Mouse (Mus musculus) hindbrain, postnatal 0 days (tissue): ENCODE data around the gene Gm11237. TPM values are rescaled to one million over a fixed set of nuclear protein-coding genes. Genes with fewer than 3 reads are reported as not detected.
A peak's percentile ranks its signal among the peaks of the same experiment; 100 is the strongest.
"Not testable (repeated sequence)": the region's sequence is repeated elsewhere in the genome, so short reads cannot be mapped to it uniquely, and the experiment has no call there.

ENCODE experiments used
- ATAC-seq: fragments of 200-750 bp; cut with Nextera tagmentation; 2 replicates; pipeline ENCODE4 v1.8.0; 2017; ENCODE audit warnings: mild to moderate bottlenecking, moderate TSS enrichment, moderate library complexity
- DNase-seq: peaks from one replicate; pipeline ENCODE4 v3.0.0-alpha.2; 2015; ENCODE audit warnings: low spot score
- H3K27ac ChIP-seq: fragments of 300-500 bp; sonication (generic); 2 replicates; pipeline ENCODE4 v1.5.1; 2014; ENCODE audit warnings: mild to moderate bottlenecking
- H3K27me3 ChIP-seq: fragments of 300-500 bp; sonication (generic); 2 replicates; pipeline ENCODE4 v1.6.1; 2014; ENCODE audit warnings: low read length, mixed read lengths; ENCODE audit not compliant: insufficient read depth
- H3K36me3 ChIP-seq: fragments of 300-500 bp; sonication (generic); 2 replicates; pipeline ENCODE4 v1.6.1; 2014; ENCODE audit warnings: low read length, mixed read lengths; ENCODE audit not compliant: insufficient read depth
- H3K4me1 ChIP-seq: fragments of 300-500 bp; sonication (generic); 2 replicates; pipeline ENCODE4 v1.6.1; 2014; ENCODE audit warnings: antibody characterized with exemption, low read length, mixed read lengths; ENCODE audit not compliant: insufficient read depth
- H3K4me2 ChIP-seq: fragments of 300-500 bp; sonication (generic); 2 replicates; pipeline ENCODE4 v1.6.1; 2014; ENCODE audit warnings: low read depth, mild to moderate bottlenecking, low read length, moderate library complexity, mixed read lengths
- H3K4me3 ChIP-seq: fragments of 300-500 bp; sonication (generic); 2 replicates; pipeline ENCODE4 v1.5.1; 2014; ENCODE audit warnings: low read length
- H3K9ac ChIP-seq: fragments of 300-500 bp; sonication (generic); replicated peaks from 2 replicates; pipeline ENCODE4 v1.6.1; 2014; ENCODE audit warnings: mild to moderate bottlenecking, low read length, moderate library complexity, mixed read lengths
- H3K9me3 ChIP-seq: fragments of 300-500 bp; sonication (generic); 2 replicates; pipeline ENCODE4 v1.6.1; 2016; ENCODE audit warnings: low read length, mixed read lengths
- CTCF ChIP-seq: IDR thresholded peaks from 2 replicates; pipeline ENCODE4 v1.5.1; 2016; ENCODE audit warnings: antibody characterized with exemption, control low read depth, low read depth
- WGBS: fragments of 180-500 bp; shearing (Covaris S2); extraction: QIAGEN DNeasy Blood & Tissue Kit; methylation state at CpG from one replicate; pipeline ENCODE4 v1.1.7; 2014; 5-methylcytosine and 5-hydroxymethylcytosine counted together
- polyA plus RNA-seq: library from polyadenylated mRNA; unstranded; fragments of >200 nt; fragmentation: Nextera tagmentation; extraction: Ambion mirVana; gene quantifications from 2 replicates; pipeline ENCODE4 v1.2.1, GENCODE M21; 2015
- total RNA-seq: library from RNA; depleted of rRNA; stranded (reverse); fragments of >200 nt; gene quantifications from 2 replicates; pipeline ENCODE4 v1.2.3, GENCODE M21; 2014; rRNA removed

Gene Gm11237
- total RNA-seq, result not detected in 2 replicates
- not detected in 2 replicates for polyA plus RNA-seq

DNA sequence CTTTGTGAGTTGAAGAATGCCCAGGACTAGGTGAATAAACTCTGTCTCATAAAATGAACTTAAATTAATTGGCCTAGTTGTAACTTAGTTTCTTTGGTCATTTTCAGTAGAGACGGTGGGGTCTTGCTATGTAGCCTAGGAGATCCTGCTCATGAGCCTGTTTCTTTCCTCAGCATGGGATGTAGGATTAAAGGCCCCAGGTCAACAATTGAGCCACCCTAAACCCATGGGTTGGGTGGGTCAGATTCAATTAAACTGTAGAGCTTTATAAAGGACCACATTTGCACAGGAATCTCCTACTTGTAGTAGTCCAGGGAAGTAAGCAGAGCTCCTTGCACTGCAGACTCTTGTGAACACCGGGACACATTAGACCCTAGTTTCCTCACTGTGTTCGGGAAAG lies at the start of gene Gm11237:
TSS of gene Gm11237 (plus strand) at position 301 of the 400 bp plus-strand sequence.
- H3K27ac ChIP-seq, H3K9ac ChIP-seq, H3K27me3 ChIP-seq, H3K4me2 ChIP-seq, DNase-seq, H3K4me3 ChIP-seq, H3K4me1 ChIP-seq, H3K36me3 ChIP-seq, ATAC-seq, H3K9me3 ChIP-seq: not testable (repeated sequence)
- no CpG with 5 or more reads among the region's 3 CpGs for WGBS

DNA sequence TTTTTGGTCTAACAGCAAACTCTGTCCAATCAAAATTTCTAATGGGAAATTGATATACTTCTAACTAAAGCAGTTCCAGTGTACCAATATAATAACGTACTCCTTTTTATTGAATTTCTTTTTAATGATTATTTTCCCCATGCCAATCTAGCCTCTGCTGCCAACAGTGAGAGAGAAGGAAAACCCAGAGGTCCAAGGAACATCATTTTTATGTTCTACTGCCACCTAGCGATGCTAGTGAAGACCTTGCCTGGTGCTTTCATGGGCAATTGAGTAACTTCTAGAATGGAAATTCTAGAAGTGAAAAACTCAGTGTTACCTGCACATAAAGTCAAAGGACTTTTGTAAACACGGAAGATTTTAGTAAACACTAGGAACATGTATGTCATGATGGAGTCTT lies 23.5 kb upstream of the Gm11237 start:
- H3K27me3 ChIP-seq, result no peaks in the 10 kb centered on the region
- H3K4me3 ChIP-seq, result no peak overlapping the region
- peak; percentile 79 for ATAC-seq
- H3K27ac ChIP-seq, result no peak overlapping the region
- no peaks in the 10 kb centered on the region for H3K36me3 ChIP-seq
- H3K9ac ChIP-seq, result no peak overlapping the region
- H3K4me1 ChIP-seq, result no peaks in the 10 kb centered on the region
- peak; percentile 91 for DNase-seq
- 6% methylated on average over 3 of the region's 3 CpGs for WGBS
- H3K9me3 ChIP-seq, result no peaks in the 10 kb centered on the region
- H3K4me2 ChIP-seq, result no peak overlapping the region
- peak; percentile 81 for TF ChIP-seq CTCF

DNA sequence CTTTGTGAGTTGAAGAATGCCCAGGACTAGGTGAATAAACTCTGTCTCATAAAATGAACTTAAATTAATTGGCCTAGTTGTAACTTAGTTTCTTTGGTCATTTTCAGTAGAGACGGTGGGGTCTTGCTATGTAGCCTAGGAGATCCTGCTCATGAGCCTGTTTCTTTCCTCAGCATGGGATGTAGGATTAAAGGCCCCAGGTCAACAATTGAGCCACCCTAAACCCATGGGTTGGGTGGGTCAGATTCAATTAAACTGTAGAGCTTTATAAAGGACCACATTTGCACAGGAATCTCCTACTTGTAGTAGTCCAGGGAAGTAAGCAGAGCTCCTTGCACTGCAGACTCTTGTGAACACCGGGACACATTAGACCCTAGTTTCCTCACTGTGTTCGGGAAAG lies 15.2 kb upstream of the Gm11237 start, which contains the start of gene Gm11238:
TSS of gene Gm11238 (plus strand) at position 301 of the 400 bp plus-strand sequence.
- not testable (repeated sequence) for H3K4me3 ChIP-seq, H3K4me1 ChIP-seq, H3K36me3 ChIP-seq, ATAC-seq, H3K9ac ChIP-seq, H3K27ac ChIP-seq, H3K9me3 ChIP-seq, H3K27me3 ChIP-seq, H3K4me2 ChIP-seq, DNase-seq
- WGBS, result no CpG with 5 or more reads among the region's 3 CpGs

DNA sequence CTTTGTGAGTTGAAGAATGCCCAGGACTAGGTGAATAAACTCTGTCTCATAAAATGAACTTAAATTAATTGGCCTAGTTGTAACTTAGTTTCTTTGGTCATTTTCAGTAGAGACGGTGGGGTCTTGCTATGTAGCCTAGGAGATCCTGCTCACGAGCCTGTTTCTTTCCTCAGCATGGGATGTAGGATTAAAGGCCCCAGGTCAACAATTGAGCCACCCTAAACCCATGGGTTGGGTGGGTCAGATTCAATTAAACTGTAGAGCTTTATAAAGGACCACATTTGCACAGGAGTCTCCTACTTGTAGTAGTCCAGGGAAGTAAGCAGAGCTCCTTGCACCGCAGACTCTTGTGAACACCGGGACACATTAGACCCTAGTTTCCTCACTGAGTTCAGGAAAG lies 15.0 kb downstream of the Gm11237 start, which contains the start of gene Gm11236:
TSS of gene Gm11236 (plus strand) at position 301 of the 400 bp plus-strand sequence.
- WGBS, result no CpG with 5 or more reads among the region's 4 CpGs

DNA sequence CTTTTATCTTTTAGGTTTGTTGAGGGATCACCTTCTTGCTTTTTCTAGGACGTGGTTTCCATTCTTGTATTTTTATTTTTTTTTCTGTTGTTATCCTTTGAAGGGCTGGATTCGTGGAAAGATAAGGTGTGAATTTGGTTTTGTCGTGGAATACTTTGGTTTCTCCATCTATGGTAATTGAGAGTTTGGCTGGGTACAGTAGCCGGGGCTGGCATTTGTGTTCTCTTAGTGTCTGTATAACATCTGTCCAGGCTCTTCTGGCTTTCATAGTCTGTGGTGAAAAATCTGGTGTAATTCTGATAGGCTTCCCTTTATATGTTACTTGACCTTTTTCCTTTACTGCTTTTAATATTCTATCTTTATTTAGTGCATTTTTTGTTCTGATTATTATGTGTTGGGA lies 39.1 kb downstream of the Gm11237 start:
- not testable (repeated sequence) for H3K4me3 ChIP-seq, ATAC-seq, H3K4me1 ChIP-seq, H3K9ac ChIP-seq, H3K36me3 ChIP-seq, H3K4me2 ChIP-seq, H3K9me3 ChIP-seq, DNase-seq, H3K27ac ChIP-seq, H3K27me3 ChIP-seq
- 84% methylated on average over 4 of the region's 4 CpGs for WGBS

More for the DNA sequence above, 15.0 kb downstream of the Gm11237 start, which contains the start of gene Gm11236:
- H3K9me3 ChIP-seq, H3K27me3 ChIP-seq, H3K4me3 ChIP-seq, H3K4me1 ChIP-seq, H3K9ac ChIP-seq, H3K36me3 ChIP-seq, ATAC-seq, H3K27ac ChIP-seq, H3K4me2 ChIP-seq, DNase-seq: not testable (repeated sequence)

DNA sequence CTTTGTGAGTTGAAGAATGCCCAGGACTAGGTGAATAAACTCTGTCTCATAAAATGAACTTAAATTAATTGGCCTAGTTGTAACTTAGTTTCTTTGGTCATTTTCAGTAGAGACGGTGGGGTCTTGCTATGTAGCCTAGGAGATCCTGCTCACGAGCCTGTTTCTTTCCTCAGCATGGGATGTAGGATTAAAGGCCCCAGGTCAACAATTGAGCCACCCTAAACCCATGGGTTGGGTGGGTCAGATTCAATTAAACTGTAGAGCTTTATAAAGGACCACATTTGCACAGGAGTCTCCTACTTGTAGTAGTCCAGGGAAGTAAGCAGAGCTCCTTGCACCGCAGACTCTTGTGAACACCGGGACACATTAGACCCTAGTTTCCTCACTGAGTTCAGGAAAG lies 45.3 kb downstream of the Gm11237 start, which contains the start of gene Gm11239:
TSS of gene Gm11239 (plus strand) at position 301 of the 400 bp plus-strand sequence.
- no CpG with 5 or more reads among the region's 4 CpGs for WGBS
- H3K27ac ChIP-seq, ATAC-seq: not testable (repeated sequence)

More for the DNA sequence above, 45.3 kb downstream of the Gm11237 start, which contains the start of gene Gm11239:
- not testable (repeated sequence) for H3K4me2 ChIP-seq, H3K9me3 ChIP-seq, H3K9ac ChIP-seq, H3K36me3 ChIP-seq, H3K4me3 ChIP-seq, H3K4me1 ChIP-seq, DNase-seq, H3K27me3 ChIP-seq

Other genes starting within 250 kb of the Gm11237 start
- gene Gm11487, start 217.9 kb upstream of the Gm11237 start, total RNA-seq, result not detected in 2 replicates
- not detected in 2 replicates for gene Gm11487, start 217.9 kb upstream of the Gm11237 start, polyA plus RNA-seq
- gene Gm11238, start 15.1 kb upstream of the Gm11237 start, total RNA-seq, result not detected in 2 replicates
- not detected in 2 replicates for gene Gm11238, start 15.1 kb upstream of the Gm11237 start, polyA plus RNA-seq
- not detected in 2 replicates for gene Gm11236, start 15.1 kb downstream of the Gm11237 start, total RNA-seq
- not detected in 2 replicates for gene Gm11236, start 15.1 kb downstream of the Gm11237 start, polyA plus RNA-seq
- not detected in 2 replicates for gene Gm11239, start 45.4 kb downstream of the Gm11237 start, total RNA-seq
- not detected in 2 replicates for gene Gm11239, start 45.4 kb downstream of the Gm11237 start, polyA plus RNA-seq
- gene Gm428, start 60.5 kb downstream of the Gm11237 start, total RNA-seq, result not detected in 2 replicates
- not detected in 2 replicates for gene Gm428, start 60.5 kb downstream of the Gm11237 start, polyA plus RNA-seq
- 0.47 and 1.3 TPM in 2 replicates for gene Rasef, start 168.0 kb downstream of the Gm11237 start, total RNA-seq
- gene Rasef, start 168.0 kb downstream of the Gm11237 start, polyA plus RNA-seq, result 0.19 and 0.40 TPM in 2 replicates